Mouse (Mus musculus): ENCODE data around the gene 1600012H06Rik. TPM values are rescaled to one million over a fixed set of nuclear protein-coding genes. Genes with fewer than 3 reads are reported as not detected.
"Not testable (repeated sequence)": the region's sequence is repeated elsewhere in the genome, so short reads cannot be mapped to it uniquely, and the experiment has no call there.

1600012H06Rik gene
- total RNA-seq, 1 experiment from 2014 or later: 23.1 TPM

GRCm38 (mm10) chr17:14935841-14936605 lies 7.0 kb upstream of the 1600012H06Rik start:
- no peak for ATAC-seq (replicated peaks; ENCODE audit: insufficient number of reproducible peaks, low FRiP score, low TSS enrichment, poor library complexity, severe bottlenecking)

- ATAC-seq (replicated peaks; ENCODE audit: insufficient number of reproducible peaks, low FRiP score, low TSS enrichment, poor library complexity, severe bottlenecking): not testable (repeated sequence)
Observed at GRCm38 (mm10) chr17:14942181-14942580, 803 bp upstream of the 1600012H06Rik start.

GRCm38 (mm10) chr17:14943729-14944059 lies 710 bp downstream of the 1600012H06Rik start:
- ATAC-seq (replicated peaks; ENCODE audit: insufficient number of reproducible peaks, low FRiP score, low TSS enrichment, poor library complexity, severe bottlenecking): 0 out of 2 replicates have a peak, but pooled peaks have one; percentile 6

- ATAC-seq (replicated peaks; ENCODE audit: insufficient number of reproducible peaks, low FRiP score, low TSS enrichment, poor library complexity, severe bottlenecking): no peak
Observed at GRCm38 (mm10) chr17:14944551-14944950, 1.6 kb downstream of the 1600012H06Rik start.

- no peak for ATAC-seq (replicated peaks; ENCODE audit: insufficient number of reproducible peaks, low FRiP score, low TSS enrichment, poor library complexity, severe bottlenecking)
Observed at GRCm38 (mm10) chr17:14949161-14949827, 6.3 kb downstream of the 1600012H06Rik start.

- ATAC-seq (replicated peaks; ENCODE audit: insufficient number of reproducible peaks, low FRiP score, low TSS enrichment, poor library complexity, severe bottlenecking): peak; percentile 89
Observed at GRCm38 (mm10) chr17:14953452-14953851, 10.5 kb downstream of the 1600012H06Rik start.

- no peak for ATAC-seq (replicated peaks; ENCODE audit: insufficient number of reproducible peaks, low FRiP score, low TSS enrichment, poor library complexity, severe bottlenecking)
Observed at GRCm38 (mm10) chr17:14958686-14959327, 15.8 kb downstream of the 1600012H06Rik start.

- no peak for ATAC-seq (replicated peaks; ENCODE audit: insufficient number of reproducible peaks, low FRiP score, low TSS enrichment, poor library complexity, severe bottlenecking)
Observed at GRCm38 (mm10) chr17:14959979-14960378, 17.0 kb downstream of the 1600012H06Rik start.

GRCm38 (mm10) chr17:14960520-14960919 lies 17.5 kb downstream of the 1600012H06Rik start:
- no peak for ATAC-seq (replicated peaks; ENCODE audit: insufficient number of reproducible peaks, low FRiP score, low TSS enrichment, poor library complexity, severe bottlenecking)

GRCm38 (mm10) chr17:14960951-14961556 lies 18.1 kb downstream of the 1600012H06Rik start, which contains the start of gene Phf10:
Phf10 (minus strand) TSS chr17:14961273.
- ATAC-seq (replicated peaks; ENCODE audit: insufficient number of reproducible peaks, low FRiP score, low TSS enrichment, poor library complexity, severe bottlenecking): not testable (repeated sequence)

- ATAC-seq (replicated peaks; ENCODE audit: insufficient number of reproducible peaks, low FRiP score, low TSS enrichment, poor library complexity, severe bottlenecking): peak; percentile 32
Observed at GRCm38 (mm10) chr17:14961557-14962154, 18.7 kb downstream of the 1600012H06Rik start.

- not testable (repeated sequence) for ATAC-seq (replicated peaks; ENCODE audit: insufficient number of reproducible peaks, low FRiP score, low TSS enrichment, poor library complexity, severe bottlenecking)
Observed at GRCm38 (mm10) chr17:14968373-14968913, 25.5 kb downstream of the 1600012H06Rik start.

- peak; percentile 65 for ATAC-seq (replicated peaks; ENCODE audit: insufficient number of reproducible peaks, low FRiP score, low TSS enrichment, poor library complexity, severe bottlenecking)
Observed at GRCm38 (mm10) chr17:14977718-14978361, 34.9 kb downstream of the 1600012H06Rik start.

- ATAC-seq (replicated peaks; ENCODE audit: insufficient number of reproducible peaks, low FRiP score, low TSS enrichment, poor library complexity, severe bottlenecking): peak; percentile 96
Observed at GRCm38 (mm10) chr17:14978362-14979038, 35.5 kb downstream of the 1600012H06Rik start, which contains the start of the genes 9030025P20Rik and Gm3417. 9030025P20Rik (plus strand) TSS chr17:14978468. Gm3417 (minus strand) TSS chr17:14978790.

- peak; percentile 49 for ATAC-seq (replicated peaks; ENCODE audit: insufficient number of reproducible peaks, low FRiP score, low TSS enrichment, poor library complexity, severe bottlenecking)
Observed at GRCm38 (mm10) chr17:14990116-14990702, 47.2 kb downstream of the 1600012H06Rik start.

GRCm38 (mm10) chr17:14992522-14993138 lies 49.6 kb downstream of the 1600012H06Rik start:
- ATAC-seq (replicated peaks; ENCODE audit: insufficient number of reproducible peaks, low FRiP score, low TSS enrichment, poor library complexity, severe bottlenecking): not testable (repeated sequence)
